Mouse (Mus musculus) olfactory bulb, adult 2 months (tissue): ENCODE data around the gene Sh3bp4.

Experiments
- CTCF ChIP-seq: fragments of 200-500 bp; IDR thresholded peaks from 2 replicates; pipeline ENCODE4 v1.5.1; 2012; ENCODE audit warnings: low read depth, mild to moderate bottlenecking, low read length, moderate library complexity; ENCODE audit not compliant: insufficient read depth
- POLR2A ChIP-seq: fragments of 200-500 bp; IDR thresholded peaks from 2 replicates; pipeline ENCODE4 v1.6.1; 2012; ENCODE audit warnings: mild to moderate bottlenecking, low read depth, low read length, moderate library complexity; ENCODE audit not compliant: insufficient read depth

DNA sequence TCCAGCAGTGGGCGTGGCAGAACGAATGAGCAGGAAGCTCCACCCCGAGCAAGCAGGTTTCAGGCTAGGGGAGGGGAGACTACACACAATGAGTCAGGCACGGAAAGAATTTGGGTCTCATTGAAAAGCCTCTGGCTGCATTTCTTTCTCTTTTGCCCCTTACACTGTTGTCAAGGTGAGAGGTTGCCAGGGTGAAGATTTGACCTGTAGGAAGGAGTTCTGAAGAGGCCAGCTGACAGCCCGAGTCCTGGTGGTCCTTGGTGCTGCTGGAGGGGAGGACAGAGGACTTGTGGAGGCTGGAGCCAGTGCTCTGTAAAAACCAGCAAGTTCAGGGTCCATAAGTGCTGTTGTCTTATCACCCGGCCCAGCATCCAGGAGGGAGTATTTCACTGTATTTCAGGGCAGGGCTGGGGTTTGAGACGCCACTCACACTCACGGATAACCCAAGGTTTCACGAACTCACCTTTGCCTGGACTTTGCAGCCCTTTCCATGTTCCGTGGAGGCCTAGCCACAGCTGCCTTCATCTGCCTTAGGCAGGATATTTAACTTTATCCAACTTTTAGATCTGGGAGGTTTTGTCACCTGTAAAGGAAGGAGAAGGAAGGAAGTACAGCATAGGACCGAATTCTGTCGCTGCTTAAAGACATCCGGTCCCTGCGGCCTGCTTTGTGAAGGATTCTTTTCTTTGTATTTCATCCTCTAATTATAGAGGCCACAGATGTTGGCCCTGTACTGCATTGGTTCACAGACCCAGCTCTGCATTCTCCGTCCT is 32.2 kb downstream of the Sh3bp4 start:
- TF ChIP-seq CTCF (no peak), POLR2A (no peak)
